Mouse (Mus musculus) cerebellum, adult 18-20 months (tissue): ENCODE data around the gene Adap1.
A peak's percentile ranks its signal among the peaks of the same experiment; 100 is the strongest.

Experiments used
- DNase-seq, 2 experiments: peaks; one replicate each; pipeline ENCODE4 v3.0.0; 2021

The Adap1 gene

DNA sequence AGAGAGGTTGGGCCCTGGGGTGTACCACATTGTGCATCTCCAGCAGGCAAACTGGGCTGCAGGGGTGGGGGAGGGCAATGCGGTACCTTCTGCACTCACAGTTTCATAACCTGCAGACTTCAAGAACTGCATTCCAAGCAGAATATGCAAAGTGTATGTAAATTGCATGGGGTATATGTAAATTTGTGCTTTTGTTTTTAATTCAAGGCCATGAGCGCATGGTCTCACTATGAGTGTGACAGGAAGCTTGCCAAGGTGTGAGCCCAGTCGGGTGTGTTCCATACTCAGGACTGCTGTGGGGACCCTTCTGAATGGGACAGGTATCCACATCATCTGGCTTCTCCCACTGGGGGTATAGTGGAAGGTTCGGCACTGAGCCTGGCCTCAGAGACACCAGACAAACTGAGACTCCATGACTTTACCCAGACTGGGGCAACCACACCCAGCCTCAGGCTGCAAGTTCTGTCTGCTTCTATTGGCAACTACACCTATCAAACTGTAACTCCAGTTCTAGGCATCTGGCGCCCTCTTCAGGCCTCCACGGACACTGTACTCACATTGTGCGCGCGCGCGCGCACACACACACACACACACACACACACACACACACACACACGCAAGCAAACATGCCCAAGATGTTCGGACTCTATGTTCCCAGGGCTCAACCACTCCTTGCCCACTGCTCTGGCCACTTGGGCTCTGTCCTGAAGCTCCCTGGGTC lies 41.8 kb downstream of the Adap1 start:
- DNase-seq = no peak

- peak; percentile 86 to 92 for DNase-seq
Observed at GRCm38 (mm10) chr5:139282191-139282590, 43.2 kb downstream of the Adap1 start.

DNA sequence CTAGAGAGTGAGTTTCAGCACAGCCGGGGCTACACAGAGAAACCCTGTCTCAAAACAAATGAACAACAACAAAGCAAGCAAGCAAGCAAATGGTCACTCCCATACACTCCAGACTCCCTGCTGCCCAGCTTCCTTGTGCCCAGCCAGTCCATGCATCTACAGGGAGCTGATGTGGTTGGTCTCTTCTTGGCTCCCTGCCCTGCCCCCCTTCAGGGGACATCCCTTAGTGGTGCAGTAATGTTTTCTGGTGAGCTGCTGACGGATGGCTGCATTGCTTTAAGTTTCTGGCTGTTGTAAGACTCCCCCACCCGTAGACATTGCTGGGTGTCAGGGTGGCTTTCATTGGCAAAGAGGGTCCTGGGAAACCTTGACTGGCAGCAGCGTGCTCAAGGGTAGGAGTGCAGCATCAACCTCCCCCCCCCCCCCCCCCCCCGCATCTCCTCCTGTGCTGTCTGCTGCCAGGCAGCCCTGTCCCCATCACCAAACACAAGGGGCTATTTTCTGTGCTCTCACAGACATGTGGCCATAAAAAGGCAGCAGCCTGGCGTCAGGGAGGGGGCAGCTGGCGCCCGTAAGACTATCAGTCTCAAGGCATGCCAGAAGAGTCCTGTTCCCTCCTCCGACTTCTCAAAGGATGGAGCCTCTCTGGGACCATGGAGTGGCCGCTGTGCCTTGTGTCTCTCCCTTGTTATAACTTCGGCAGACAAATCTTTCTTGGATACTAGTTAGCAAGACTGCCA lies 43.9 kb downstream of the Adap1 start:
- DNase-seq = no peak

DNA sequence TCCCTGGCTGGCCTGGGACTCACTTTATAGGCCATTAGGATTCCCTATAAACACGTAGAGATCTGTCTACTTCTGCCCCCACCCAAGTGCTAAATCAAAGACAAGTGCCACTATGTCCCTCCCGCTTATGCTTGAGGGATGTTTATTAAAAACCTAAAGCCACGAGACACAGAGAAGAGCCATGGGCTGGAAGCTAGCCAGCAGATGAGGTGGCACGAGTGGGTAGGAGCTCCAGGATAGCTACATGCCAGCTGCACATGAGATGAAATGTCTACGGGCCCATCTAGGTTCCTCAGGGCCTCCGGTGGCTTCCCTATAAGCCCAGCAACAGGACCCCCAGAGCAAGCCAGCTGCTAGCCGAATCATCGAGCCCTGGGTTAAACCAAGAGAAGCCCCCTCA lies 48.1 kb downstream of the Adap1 start:
- DNase-seq = no peak

- DNase-seq = no peak
Observed at GRCm38 (mm10) chr5:139271994-139272554, 53.3 kb downstream of the Adap1 start.

DNA sequence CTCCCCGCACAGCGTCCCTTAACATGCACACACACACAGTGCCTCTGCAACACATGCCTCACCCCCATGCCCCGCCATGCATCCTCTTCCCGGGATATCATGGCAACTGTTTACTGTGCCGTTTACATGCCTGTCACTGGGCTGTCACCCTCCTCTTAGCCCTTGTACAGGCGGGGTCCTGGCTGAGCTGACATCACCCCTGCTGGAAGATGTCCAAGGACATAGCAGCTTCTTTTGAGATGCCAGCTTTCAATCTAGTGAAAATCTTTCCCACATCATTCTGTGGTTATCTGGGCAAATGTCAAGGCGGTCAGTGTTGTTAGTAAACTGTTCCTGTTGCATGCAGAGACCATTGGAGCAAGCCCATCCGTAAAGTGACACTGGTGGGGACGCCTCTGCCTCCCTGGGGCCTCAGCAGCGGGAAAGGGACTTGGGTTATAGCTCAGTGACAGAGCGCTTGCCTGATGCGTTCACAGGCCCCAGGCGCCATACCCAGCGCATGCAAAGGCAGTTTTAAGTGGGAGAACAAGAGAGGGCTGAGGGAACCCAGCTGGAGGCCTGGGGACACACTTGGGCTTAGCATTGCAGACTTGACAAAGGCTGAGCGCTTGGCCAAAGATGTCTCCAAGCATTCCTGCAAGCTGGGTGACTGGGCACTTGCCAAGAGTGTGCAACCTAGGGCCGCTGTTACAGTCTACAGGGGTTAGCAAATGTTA lies 54.5 kb downstream of the Adap1 start:
- DNase-seq = no peak

GRCm38 (mm10) chr5:139267661-139268060 lies 57.8 kb downstream of the Adap1 start:
- DNase-seq = no peak

GRCm38 (mm10) chr5:139261403-139261802 lies 64.0 kb downstream of the Adap1 start:
- DNase-seq = no peak

- DNase-seq = peak; percentile 55 to 69
Observed at GRCm38 (mm10) chr5:139259853-139260252, 65.6 kb downstream of the Adap1 start.

DNA sequence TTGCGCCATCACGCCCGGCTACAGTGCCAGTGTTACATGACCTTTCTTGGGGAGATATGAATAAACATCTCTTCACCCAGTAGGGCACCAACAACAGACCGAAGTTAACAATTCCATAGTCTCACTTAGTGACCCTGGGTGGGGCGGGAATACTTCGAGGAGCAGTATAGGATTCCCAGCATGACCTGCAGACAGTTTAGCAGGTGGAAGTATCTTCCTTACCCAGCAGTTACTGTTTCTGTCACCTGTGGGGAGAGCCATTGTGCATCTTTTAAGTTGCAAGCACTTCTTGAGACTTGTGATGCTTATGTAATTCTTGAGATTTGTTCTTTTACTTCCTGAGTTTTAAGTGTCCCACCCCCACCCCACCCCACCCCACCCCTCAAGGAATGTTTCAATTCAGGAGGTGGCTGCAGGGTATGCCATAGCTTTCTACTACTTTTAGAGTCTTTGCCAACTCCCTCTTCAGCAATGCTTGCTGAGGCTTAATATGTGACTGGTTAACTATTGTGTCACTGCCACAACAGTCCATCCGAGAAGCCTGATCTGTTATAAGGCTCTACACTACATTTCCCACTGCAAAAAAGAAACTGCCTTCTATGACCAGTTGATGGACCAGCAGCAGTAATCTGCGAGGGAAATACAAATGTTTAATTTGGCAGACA lies 66.9 kb downstream of the Adap1 start:
- DNase-seq = no peak

DNA sequence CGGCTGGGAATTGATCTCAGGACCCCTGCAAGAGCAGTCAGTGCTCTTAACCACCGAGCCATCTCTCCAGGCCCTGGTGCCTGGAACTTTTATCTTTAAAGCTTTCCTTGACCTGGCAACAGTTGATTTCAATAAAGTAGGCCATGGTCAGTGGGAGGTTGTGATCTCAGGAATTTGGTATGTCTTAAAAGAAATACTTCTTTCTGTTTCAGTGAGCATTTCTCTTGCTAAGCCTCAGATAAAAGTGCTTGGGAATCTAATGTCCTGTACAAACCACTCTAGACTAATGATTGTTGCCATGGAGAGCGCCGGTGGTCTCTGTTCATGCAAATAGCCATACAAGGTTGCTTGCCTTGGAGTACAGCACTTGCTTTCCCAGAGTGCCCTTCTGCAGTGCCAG lies 67.6 kb downstream of the Adap1 start:
- DNase-seq = no peak

DNA sequence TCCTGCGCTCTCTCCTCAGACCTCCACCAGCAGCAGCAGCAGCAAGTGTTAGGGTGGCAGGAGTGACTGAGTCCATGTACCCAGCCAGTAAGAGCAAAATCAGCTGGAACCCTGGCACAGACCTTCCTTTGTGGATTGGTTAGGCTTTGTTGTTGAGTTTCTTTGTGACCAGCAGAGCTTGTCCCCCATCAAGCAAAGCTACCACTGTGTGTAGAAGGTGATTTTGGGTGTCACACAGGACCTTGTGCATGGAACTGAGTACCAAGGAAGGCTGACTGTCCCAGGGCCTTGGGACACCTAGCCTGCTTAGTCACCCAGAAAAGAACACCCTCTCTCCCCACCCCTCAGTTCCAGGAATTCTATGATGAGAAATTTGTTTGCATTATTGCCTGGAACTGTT lies 68.2 kb downstream of the Adap1 start:
- DNase-seq = no peak

DNA sequence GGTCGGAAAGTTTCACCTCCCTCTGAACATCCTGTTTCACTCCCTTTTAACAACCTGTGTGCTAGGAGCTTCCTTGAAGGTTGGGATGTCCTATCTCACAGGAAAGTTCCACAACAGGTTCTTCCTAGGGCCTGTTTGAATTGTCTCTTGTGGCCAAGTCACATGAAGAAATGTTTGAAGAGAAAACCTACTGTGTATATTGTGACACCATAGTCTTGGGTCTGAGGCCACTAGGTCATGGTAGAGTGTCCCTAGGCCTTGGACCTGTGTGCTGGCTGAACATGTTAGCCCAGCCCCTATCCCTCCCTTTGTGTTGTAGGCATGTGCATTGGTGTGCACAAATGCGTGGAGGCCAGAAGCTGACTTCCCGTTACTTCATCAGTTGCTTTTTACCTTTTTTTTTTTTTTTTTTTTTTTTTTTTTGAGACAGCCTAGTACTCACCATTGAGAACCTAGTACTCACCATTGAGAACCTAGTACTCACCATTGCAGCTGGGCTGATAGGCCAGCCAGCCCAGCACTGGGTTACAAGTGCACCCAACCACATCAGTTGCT lies 69.1 kb downstream of the Adap1 start:
- no peak for DNase-seq

GRCm38 (mm10) chr5:139255777-139256176 lies 69.6 kb downstream of the Adap1 start:
- no peak for DNase-seq

GRCm38 (mm10) chr5:139254938-139255337 lies 70.5 kb downstream of the Adap1 start:
- no peak for DNase-seq

GRCm38 (mm10) chr5:139253301-139253741 lies 72.1 kb downstream of the Adap1 start:
- peak; percentile 45 to 54 for DNase-seq

GRCm38 (mm10) chr5:139252910-139253245 lies 72.5 kb downstream of the Adap1 start:
- DNase-seq = no peak

- peak; percentile 95 to 99 for DNase-seq
Observed at GRCm38 (mm10) chr5:139252081-139252909, 73.1 kb downstream of the Adap1 start, which contains the start of gene Get4. TSS of gene Get4 (plus strand) at chr5:139252324.

DNA sequence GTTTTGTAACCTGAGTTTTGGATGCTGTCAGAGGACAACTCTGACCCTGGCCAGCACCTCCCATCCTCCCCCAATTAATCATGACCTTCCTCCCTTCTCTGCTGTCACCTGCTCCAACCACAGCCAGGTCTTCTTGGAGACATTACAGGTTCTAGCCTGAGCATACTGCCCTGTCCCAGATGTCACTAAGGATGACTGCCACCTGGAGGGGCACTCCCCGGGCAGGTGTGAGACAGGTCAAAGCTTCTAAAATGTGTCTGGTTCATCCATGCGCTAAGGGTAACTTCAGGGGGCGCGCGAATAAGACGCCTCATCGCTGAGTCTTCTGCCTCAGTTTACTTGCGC lies 73.7 kb downstream of the Adap1 start:
- no peak for DNase-seq

DNA sequence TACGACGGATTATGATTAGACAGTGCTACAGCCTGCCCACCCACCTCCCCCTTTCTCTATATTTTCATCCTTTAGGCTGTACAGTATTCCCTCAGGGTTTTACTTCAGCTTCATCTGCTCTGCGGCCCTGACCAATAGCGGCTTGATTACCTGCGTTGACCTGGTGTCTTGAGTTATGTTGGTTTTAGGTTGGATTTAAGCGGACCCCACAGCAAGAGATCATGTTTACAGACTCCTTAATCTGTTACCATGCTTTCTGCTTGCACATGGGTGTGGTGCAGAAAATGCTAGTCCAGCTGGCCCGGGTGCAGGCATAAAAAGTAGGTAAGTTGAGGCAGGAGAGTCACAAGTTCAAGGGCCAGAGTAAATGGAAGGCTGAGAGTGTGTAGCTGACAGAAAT lies 74.1 kb downstream of the Adap1 start:
- no peak for DNase-seq

GRCm38 (mm10) chr5:139248846-139249245 lies 76.6 kb downstream of the Adap1 start:
- no peak for DNase-seq

DNA sequence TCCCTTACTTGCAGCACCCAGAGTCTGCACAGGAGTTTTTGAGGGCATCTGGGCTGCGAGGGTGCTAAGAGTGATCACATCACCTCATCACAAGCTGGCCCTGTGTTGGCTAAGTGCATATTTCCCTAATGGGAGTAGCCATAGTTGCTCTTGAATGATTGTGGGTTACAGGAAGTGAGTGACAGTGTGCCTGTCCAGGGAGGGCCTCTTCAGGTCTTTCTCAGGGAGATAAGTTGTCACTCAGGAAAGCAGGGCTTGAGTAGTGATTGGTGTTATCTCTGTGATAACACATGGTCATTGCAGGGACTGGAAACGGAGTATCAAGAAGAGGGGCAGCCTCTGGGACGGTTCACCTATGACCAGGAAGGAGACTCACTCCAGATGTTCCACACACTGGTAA lies 77.7 kb downstream of the Adap1 start:
- DNase-seq = no peak
